Mouse (Mus musculus) hindbrain, embryonic 11.5 days (tissue): ENCODE measurements around the gene Yipf6. TPM values are rescaled to one million over a fixed set of nuclear protein-coding genes. Genes with fewer than 3 reads are reported as not detected.
"Not testable (repeated sequence)": the region's sequence is repeated elsewhere in the genome, so short reads cannot be mapped to it uniquely, and the experiment has no call there.

Experiments
- ATAC-seq: fragments of 200-750 bp; cut with Nextera tagmentation; 2 replicates; pipeline ENCODE4 v1.8.0; 2017; ENCODE audit warnings: mild to moderate bottlenecking, moderate TSS enrichment, moderate library complexity; ENCODE audit not compliant: low FRiP score
- DNase-seq: peaks from one replicate; pipeline ENCODE4 v3.0.0-alpha.2; 2015; ENCODE audit warnings: low spot score
- H3K27ac ChIP-seq: fragments of 300-500 bp; sonication (generic); 2 replicates; pipeline ENCODE4 v1.5.1; 2014; ENCODE audit warnings: mild to moderate bottlenecking, low read depth, low read length
- H3K27me3 ChIP-seq: fragments of 300-500 bp; sonication (generic); 2 replicates; pipeline ENCODE4 v1.6.1; 2014; ENCODE audit warnings: mild to moderate bottlenecking, low read length, moderate library complexity, mixed read lengths; ENCODE audit not compliant: control insufficient read depth, insufficient read depth
- H3K36me3 ChIP-seq: fragments of 300-500 bp; sonication (generic); 2 replicates; pipeline ENCODE4 v1.6.1; 2014; ENCODE audit warnings: mild to moderate bottlenecking, low read length, moderate library complexity, mixed read lengths; ENCODE audit not compliant: control insufficient read depth, insufficient read depth
- H3K4me1 ChIP-seq: fragments of 300-500 bp; sonication (generic); replicated peaks from 2 replicates; pipeline ENCODE4 v1.6.1; 2014; ENCODE audit warnings: low read length, mixed read lengths; ENCODE audit not compliant: control insufficient read depth, insufficient read depth
- H3K4me2 ChIP-seq: fragments of 300-500 bp; sonication (generic); replicated peaks from 2 replicates; pipeline ENCODE4 v1.6.1; 2014; ENCODE audit warnings: mild to moderate bottlenecking, low read depth, low read length
- H3K4me3 ChIP-seq: fragments of 300-500 bp; sonication (generic); 2 replicates; pipeline ENCODE4 v1.5.1; 2014; ENCODE audit warnings: low read depth, low read length
- H3K9ac ChIP-seq: fragments of 300-500 bp; sonication (generic); 2 replicates; pipeline ENCODE4 v1.6.1; 2014; ENCODE audit warnings: low read depth, low read length
- H3K9me3 ChIP-seq: fragments of 300-500 bp; sonication (generic); 2 replicates; pipeline ENCODE4 v1.6.1; 2016; ENCODE audit warnings: low read length; ENCODE audit not compliant: control insufficient read depth
- WGBS: fragments of 180-500 bp; shearing (Covaris S2); extraction: QIAGEN DNeasy Blood & Tissue Kit; methylation state at CpG from one replicate; pipeline ENCODE4 v1.1.7; 2014; 5-methylcytosine and 5-hydroxymethylcytosine counted together
- polyA plus RNA-seq: library from polyadenylated mRNA; unstranded; fragments of >200 nt; fragmentation: Nextera tagmentation; extraction: Ambion mirVana; gene quantifications from 2 replicates; pipeline ENCODE4 v1.2.1, GENCODE M21; 2014

Yipf6 gene
- polyA plus RNA-seq, 1 experiment from 2014 or later, result 21.3 TPM

DNA sequence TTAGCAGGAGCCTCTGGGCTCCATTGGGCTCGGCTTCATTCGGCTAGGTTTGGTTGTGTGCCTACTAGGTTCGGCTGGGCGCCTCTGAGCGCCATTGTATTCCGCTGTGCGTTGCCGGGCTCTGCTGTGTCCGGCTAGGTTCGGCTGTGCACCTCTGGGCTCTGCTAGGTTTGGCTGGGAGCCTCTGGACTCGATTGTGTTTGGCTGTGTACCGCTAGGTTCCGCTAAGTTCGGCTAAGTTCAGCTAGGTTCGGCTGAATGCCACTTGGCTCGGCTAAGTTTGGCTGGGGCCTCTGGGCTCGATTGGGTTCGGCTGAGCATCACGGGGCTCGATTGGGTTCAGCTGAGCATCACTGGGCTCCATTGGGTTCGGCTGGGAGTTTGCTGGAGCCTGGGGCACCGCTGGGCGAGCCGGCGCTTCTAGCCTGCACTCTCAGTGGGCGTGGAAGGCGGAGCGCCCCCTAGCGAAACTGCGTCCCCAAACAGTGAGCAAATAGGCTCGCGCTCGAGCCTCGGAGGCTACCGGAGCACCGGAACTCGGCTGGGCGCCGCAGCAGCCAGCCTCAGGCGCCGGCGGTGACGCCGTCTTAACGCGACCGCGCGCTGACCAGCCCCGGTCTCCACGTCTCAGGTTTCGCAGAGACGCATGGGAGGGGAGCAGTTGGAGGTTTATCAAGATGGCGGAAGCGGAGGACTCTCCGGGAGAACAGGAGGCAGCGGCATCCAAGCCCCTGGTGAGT is 1.6 kb downstream of the Yipf6 start:
- DNase-seq, result peak; percentile 94
- 17% methylated on average over 56 of the region's 57 CpGs for WGBS
- Histone ChIP-seq H3K4me3 (peak overlapping the region; percentile 56), H3K4me2 (peak overlapping the region; percentile 37), H3K9me3 (no peaks in the 10 kb centered on the region), H3K4me1 (no peaks in the 10 kb centered on the region), H3K27ac (peak overlapping the region; percentile 91), H3K36me3 (no peaks in the 10 kb centered on the region), H3K9ac (peak overlapping the region; percentile 74), H3K27me3 (no peaks in the 10 kb centered on the region; the same call in 1 of the 2 replicates)
- ATAC-seq, result peak; percentile 91

DNA sequence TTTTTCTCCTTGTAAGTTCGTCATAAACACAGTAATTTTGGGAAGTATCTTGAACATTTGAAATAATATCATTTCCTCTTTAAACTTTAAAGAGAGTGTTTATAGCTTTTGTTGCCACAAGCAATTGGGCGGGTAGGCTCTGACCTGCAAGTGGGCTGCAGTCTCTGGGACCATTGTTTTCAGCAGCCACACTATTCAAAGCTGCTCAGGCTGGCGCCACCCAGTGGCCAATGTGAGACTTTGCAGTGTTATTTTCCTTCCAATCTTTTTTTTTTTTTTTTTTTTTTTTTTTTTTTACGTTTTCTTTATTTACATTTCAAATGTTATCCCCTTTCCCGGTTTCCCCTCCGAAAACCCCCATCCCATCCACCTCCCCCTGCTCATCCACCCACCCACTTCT is 17.8 kb downstream of the Yipf6 start:
- Histone ChIP-seq H3K4me1 (no peaks in the 10 kb centered on the region), H3K9me3 (no peaks in the 10 kb centered on the region), H3K4me2 (no peak overlapping the region), H3K27ac (no peak overlapping the region), H3K9ac (no peak overlapping the region), H3K36me3 (no peaks in the 10 kb centered on the region), H3K4me3 (no peak overlapping the region), H3K27me3 (no peaks in the 10 kb centered on the region)
- 16% methylated on average over 6 of the region's 6 CpGs for WGBS
- peak; percentile 68 for DNase-seq
- ATAC-seq, result no peak

DNA sequence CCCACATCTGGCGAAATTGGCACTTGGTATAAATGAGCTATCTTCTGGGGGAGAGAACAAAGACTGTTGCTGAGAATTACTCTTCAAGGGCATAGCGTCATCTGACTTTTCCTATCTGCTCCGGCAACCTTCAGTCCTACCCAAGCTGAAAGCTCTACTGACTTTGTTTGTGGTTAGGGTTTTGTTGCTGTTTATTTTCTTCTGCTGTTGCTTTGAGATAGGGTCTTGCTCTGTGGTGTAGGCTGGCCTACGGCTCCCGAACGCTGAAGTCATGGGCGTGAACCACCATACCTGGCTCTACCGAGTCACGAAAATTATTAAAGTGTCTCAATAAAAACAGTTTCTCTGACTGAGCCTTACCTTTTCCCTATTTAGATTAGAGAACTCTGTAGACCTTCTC is 22.2 kb downstream of the Yipf6 start:
- 95% methylated on average over 9 of the region's 9 CpGs for WGBS
- ATAC-seq, result no peak

DNA sequence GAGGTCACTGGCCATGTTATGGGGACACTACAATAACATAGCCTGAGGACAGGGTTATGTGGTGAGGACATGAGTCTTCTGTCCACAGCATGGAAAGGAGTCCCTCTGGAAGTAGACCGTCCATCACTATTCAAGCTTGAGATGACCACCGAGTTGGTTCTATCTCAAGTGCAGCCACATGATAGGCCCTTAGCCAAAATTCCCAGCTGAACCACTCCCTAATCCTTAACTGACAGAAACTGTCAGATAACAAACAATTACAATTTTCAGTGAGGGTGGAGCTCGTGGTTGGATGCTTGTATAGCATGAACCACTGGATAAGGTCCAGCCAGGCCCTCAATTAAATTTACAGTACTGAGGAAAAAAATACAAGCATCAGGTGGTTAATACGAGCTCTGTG is 22.9 kb downstream of the Yipf6 start:
- H3K4me1 ChIP-seq, result no peaks in the 10 kb centered on the region
- H3K9me3 ChIP-seq, result no peaks in the 10 kb centered on the region
- 76% methylated on average over 4 of the region's 4 CpGs for WGBS
- no peak overlapping the region for H3K4me2 ChIP-seq
- no peak overlapping the region for H3K9ac ChIP-seq
- DNase-seq, result no peak
- no peaks in the 10 kb centered on the region for H3K36me3 ChIP-seq
- no peaks in the 10 kb centered on the region for H3K27me3 ChIP-seq
- H3K27ac ChIP-seq, result no peak overlapping the region
- H3K4me3 ChIP-seq, result no peak overlapping the region
- no peak for ATAC-seq

More for the DNA sequence above, 22.2 kb downstream of the Yipf6 start:
- H3K4me2 ChIP-seq, result no peak overlapping the region
- no peak overlapping the region for H3K4me3 ChIP-seq
- H3K4me1 ChIP-seq, result no peaks in the 10 kb centered on the region
- H3K9ac ChIP-seq, result no peak overlapping the region
- no peaks in the 10 kb centered on the region for H3K9me3 ChIP-seq
- H3K27ac ChIP-seq, result no peak overlapping the region
- H3K27me3 ChIP-seq, result no peaks in the 10 kb centered on the region
- H3K36me3 ChIP-seq, result no peaks in the 10 kb centered on the region
- DNase-seq, result no peak

DNA sequence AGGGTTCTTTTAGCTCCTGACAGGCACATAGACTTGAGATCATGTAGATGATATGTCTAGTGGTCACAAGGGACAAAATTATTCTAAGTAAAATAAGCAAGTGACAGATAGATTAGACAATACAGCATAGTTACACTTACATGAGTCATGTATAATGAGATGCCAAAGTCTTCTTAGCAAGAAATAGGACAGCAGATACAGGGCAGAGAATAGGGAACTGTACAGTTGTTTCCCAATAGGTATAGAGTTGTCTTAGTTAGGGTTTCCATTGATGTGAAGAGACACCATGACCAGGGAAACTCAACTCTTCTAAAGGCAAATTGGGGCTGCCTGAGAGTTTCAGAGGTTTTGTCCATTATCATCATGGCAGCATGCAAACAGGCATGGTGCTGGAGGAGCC is 27.6 kb downstream of the Yipf6 start:
- no peak for DNase-seq
- Histone ChIP-seq H3K4me3 (no peak overlapping the region), H3K9ac (no peak overlapping the region), H3K9me3 (no peaks in the 10 kb centered on the region), H3K4me2 (no peak overlapping the region), H3K27me3 (no peaks in the 10 kb centered on the region), H3K4me1 (no peaks in the 10 kb centered on the region), H3K36me3 (no peaks in the 10 kb centered on the region), H3K27ac (no peak overlapping the region)
- ATAC-seq, result no peak

DNA sequence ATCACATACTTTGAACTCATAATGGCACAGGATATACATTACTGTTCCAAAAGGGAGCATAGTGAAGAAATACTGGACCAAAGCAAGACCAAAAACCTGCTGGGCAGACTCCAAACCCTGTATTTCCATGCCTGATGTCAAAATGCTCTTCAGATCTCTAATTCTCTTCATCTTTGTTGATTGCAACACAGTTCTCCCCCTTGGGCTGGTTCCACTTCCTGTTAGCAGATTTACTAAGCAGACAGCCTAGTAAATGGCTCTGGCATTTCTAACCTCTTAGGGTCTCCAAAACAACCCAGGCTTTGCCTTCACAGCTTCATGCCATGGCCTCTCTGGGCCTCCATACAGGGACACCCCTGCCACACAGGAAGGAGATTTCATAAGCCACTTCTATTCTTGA is 28.4 kb downstream of the Yipf6 start:
- H3K9me3 ChIP-seq, result no peaks in the 10 kb centered on the region
- ATAC-seq (no peak), DNase-seq (no peak)
- H3K9ac ChIP-seq, result no peak overlapping the region
- no peaks in the 10 kb centered on the region for H3K36me3 ChIP-seq
- no peak overlapping the region for H3K4me2 ChIP-seq
- H3K27ac ChIP-seq, result no peak overlapping the region
- H3K27me3 ChIP-seq, result no peaks in the 10 kb centered on the region
- no peaks in the 10 kb centered on the region for H3K4me1 ChIP-seq
- H3K4me3 ChIP-seq, result no peak overlapping the region

DNA sequence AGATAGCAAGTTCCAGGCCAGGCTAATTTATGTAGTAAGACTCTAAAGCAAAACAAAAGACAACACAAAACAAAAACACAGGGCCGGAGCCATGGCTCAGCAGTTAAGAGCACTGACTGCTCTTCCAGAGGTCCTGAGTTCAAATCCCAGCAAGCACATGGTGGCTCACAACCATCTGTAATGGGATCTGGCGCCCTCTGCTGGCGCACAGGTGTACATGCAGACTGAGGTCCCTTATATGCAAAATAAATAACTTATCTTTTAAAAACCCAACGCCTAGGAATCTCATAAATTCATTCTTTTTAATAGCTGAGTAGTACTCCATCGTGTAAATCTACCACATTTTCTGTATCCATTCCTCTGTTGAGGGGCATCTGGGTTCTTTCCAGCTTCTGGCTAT is 50.5 kb downstream of the Yipf6 start:
- ATAC-seq, H3K9me3 ChIP-seq, H3K4me2 ChIP-seq, H3K27ac ChIP-seq, H3K27me3 ChIP-seq, H3K4me1 ChIP-seq, H3K4me3 ChIP-seq, H3K36me3 ChIP-seq, DNase-seq, H3K9ac ChIP-seq: not testable (repeated sequence)
- 54% methylated on average over 5 of the region's 5 CpGs for WGBS

DNA sequence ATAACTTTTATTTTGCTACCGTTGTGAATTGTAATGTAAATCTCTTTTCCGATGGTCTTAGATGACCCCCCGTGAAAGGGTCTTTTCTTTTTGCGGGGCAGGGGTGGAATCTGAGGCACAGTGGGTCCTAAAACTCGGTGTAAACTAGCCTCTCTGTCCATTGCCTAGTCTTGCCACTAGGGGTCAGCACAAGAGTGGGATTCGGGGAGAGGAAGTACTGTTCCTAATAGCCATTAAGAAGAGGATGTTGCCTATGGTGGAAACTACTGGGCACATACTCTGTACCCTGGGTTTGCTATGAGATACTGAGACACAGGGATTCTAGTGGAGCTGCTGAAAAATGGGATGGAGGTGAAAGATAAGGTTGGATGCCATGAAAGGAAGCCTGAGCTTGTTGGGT is 53.5 kb downstream of the Yipf6 start:
- no peaks in the 10 kb centered on the region for H3K4me1 ChIP-seq
- H3K9ac ChIP-seq, result no peak overlapping the region
- H3K27ac ChIP-seq, result no peak overlapping the region
- DNase-seq, result peak; percentile 60
- H3K4me2 ChIP-seq, result no peak overlapping the region
- no peak for ATAC-seq
- no peaks in the 10 kb centered on the region for H3K9me3 ChIP-seq
- no peak overlapping the region for H3K4me3 ChIP-seq
- H3K36me3 ChIP-seq, result no peaks in the 10 kb centered on the region
- 32% methylated on average over 6 of the region's 6 CpGs for WGBS
- H3K27me3 ChIP-seq, result no peaks in the 10 kb centered on the region
